Mouse (Mus musculus): Measurements from ENCODE around the gene Kcnc4.

Gene Kcnc4

GRCm38 (mm10) chr3:107454280-107454679 is 5.1 kb downstream of the Kcnc4 start:
- no peak for DNase-seq

- DNase-seq, result no peak
These were observed 12.5 kb downstream of the Kcnc4 start for GRCm38 (mm10) chr3:107446822-107447221.

GRCm38 (mm10) chr3:107443866-107444265 is 15.5 kb downstream of the Kcnc4 start:
- no peak for DNase-seq

- DNase-seq, result no peak
These were observed 17.2 kb downstream of the Kcnc4 start for GRCm38 (mm10) chr3:107442191-107442590.

GRCm38 (mm10) chr3:107441306-107441705 is 18.0 kb downstream of the Kcnc4 start:
- no peak for DNase-seq

GRCm38 (mm10) chr3:107439280-107439679 is 20.1 kb downstream of the Kcnc4 start:
- no peak for DNase-seq

- DNase-seq, result no peak
These were observed 21.7 kb downstream of the Kcnc4 start for GRCm38 (mm10) chr3:107437666-107438065.

GRCm38 (mm10) chr3:107436434-107436833 is 22.9 kb downstream of the Kcnc4 start:
- DNase-seq, result no peak

- DNase-seq, result no peak
These were observed 25.7 kb downstream of the Kcnc4 start for GRCm38 (mm10) chr3:107433614-107434013.

GRCm38 (mm10) chr3:107431268-107431667 is 28.1 kb downstream of the Kcnc4 start:
- no peak for DNase-seq

GRCm38 (mm10) chr3:107424258-107425041 is 34.9 kb downstream of the Kcnc4 start:
- DNase-seq, result no peak

- DNase-seq, result no peak
These were observed 39.2 kb downstream of the Kcnc4 start for GRCm38 (mm10) chr3:107420156-107420555.

- DNase-seq, result no peak
These were observed 42.1 kb downstream of the Kcnc4 start for GRCm38 (mm10) chr3:107417287-107417644.

GRCm38 (mm10) chr3:107416541-107417286 is 42.6 kb downstream of the Kcnc4 start:
- no peak for DNase-seq

- no peak for DNase-seq
These were observed 46.3 kb downstream of the Kcnc4 start for GRCm38 (mm10) chr3:107413093-107413492.

GRCm38 (mm10) chr3:107412509-107412908 is 46.8 kb downstream of the Kcnc4 start:
- DNase-seq, result no peak

- DNase-seq, result no peak
These were observed 47.7 kb downstream of the Kcnc4 start for GRCm38 (mm10) chr3:107411669-107412068.

GRCm38 (mm10) chr3:107401401-107401800 is 58.0 kb downstream of the Kcnc4 start:
- DNase-seq, result no peak

- no peak for DNase-seq
These were observed 59.2 kb downstream of the Kcnc4 start for GRCm38 (mm10) chr3:107399991-107400640.

- no peak for DNase-seq
These were observed 68.2 kb downstream of the Kcnc4 start for GRCm38 (mm10) chr3:107391198-107391597.
